Comparison of ENCODE assay signal across 9 mouse cellular contexts in the genomic region with DNA sequence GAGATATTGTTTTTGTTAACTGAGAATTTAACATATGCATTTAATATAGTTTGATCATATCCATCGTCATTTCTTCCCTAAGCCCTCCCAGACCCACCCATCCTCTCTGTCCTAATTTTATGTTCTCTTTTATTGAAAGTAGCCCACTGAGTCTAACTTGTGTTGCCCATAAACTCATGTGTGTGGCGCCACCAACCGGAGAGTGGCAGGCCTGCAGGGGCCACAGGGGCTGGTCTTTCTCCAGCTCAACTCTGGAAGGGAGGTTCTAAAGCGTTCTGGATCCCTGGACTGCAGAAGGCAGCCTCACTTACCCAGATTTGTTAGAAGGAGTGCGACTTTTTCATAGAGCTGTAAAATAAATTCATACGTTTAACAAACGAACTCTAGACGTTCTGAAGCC.
DNase-seq lines count a peak whose midpoint lies in the region; ATAC-seq and TF ChIP-seq lines count a peak whose summit lies in the region.
"Had no signal": no experiment of that assay in that cellular context is flagged by ENCODE, and none has a peak within 500 bp of the region (broad histone marks: within the 10 kb centered on the region; RNA-seq: fewer than 3 reads in every experiment).

No protein-coding gene starts in this region.

- WGBS in hindbrain, embryonic 10.5 days, result 29% methylated on average over 8 of the region's 8 CpGs
- 34% methylated on average over 8 of the region's 8 CpGs for WGBS in hindbrain, embryonic 14.5 days
- WGBS in lung, embryonic 14.5 days, result 22% methylated on average over 8 of the region's 8 CpGs

- H3K9me3 ChIP-seq in hindbrain, embryonic 10.5 days, result no peaks in the 10 kb centered on the region
- H3K9me3 ChIP-seq in hindbrain, embryonic 14.5 days (ENCODE audit: control insufficient read depth, low read length), result no peaks in the 10 kb centered on the region
- no peaks in the 10 kb centered on the region for H3K9me3 ChIP-seq in MEL (replicated peaks; ENCODE audit: insufficient read depth, low read length)
- H3K9me3 ChIP-seq in lung, embryonic 14.5 days (ENCODE audit: low read depth, low read length), result no peaks in the 10 kb centered on the region
- H3K9me3 ChIP-seq: hindbrain, embryonic 15.5 days had no signal

- TF ChIP-seq EP300 in MEL (IDR thresholded peaks at IDR 0.05; ENCODE audit: low read depth in 1 of 2, low read length in 2 of 2), result no peak

- peak; percentile 14 for TF ChIP-seq RAD21 in MEL (IDR thresholded peaks at IDR 0.05; ENCODE audit: low read depth, low read length)

- no peaks in the 10 kb centered on the region for H3K79me2 ChIP-seq in MEL (ENCODE audit: control insufficient read depth, insufficient read depth, low read length, poor library complexity)

- H3K36me3 ChIP-seq in hindbrain, embryonic 10.5 days, result no peaks in the 10 kb centered on the region
- no peaks in the 10 kb centered on the region for H3K36me3 ChIP-seq in hindbrain, embryonic 14.5 days (replicated peaks; ENCODE audit: control insufficient read depth, insufficient read depth)
- H3K36me3 ChIP-seq in MEL (ENCODE audit: control insufficient read depth in 1 of 2, insufficient read depth in 2 of 2, low read length in 2 of 2), result no peaks in the 10 kb centered on the region
- H3K36me3 ChIP-seq in lung, embryonic 14.5 days (ENCODE audit: insufficient read depth), result no peaks in the 10 kb centered on the region
- H3K36me3 ChIP-seq: hindbrain, embryonic 15.5 days had no signal

- no peak for TF ChIP-seq POLR2A in MEL (IDR thresholded peaks at IDR 0.05; ENCODE audit: control insufficient read depth in 1 of 2, insufficient read depth in 1 of 2, low read depth in 1 of 2, low read length in 2 of 2, poor library complexity in 1 of 2)
- TF ChIP-seq POLR2A in embryonic fibroblast, embryonic 13.5 days (IDR thresholded peaks at IDR 0.05; ENCODE audit: low read depth, low read length), result no peak

- peak in 2 of 3 experiments; percentile 25 to 51; a peak in 4 of 6 replicates for TF ChIP-seq CTCF in MEL (IDR thresholded peaks at IDR 0.05 in 2 of 3, conservative IDR thresholded peaks at IDR 0.05 in 1 of 3; ENCODE audit: control insufficient read depth in 1 of 3, insufficient read depth in 1 of 3, low read depth in 2 of 3, low read length in 3 of 3, poor library complexity in 1 of 3, severe bottlenecking in 1 of 3)
- peak; percentile 41; the same call in 1 of the 2 replicates for TF ChIP-seq CTCF in embryonic fibroblast, embryonic 13.5 days (IDR thresholded peaks at IDR 0.05; ENCODE audit: borderline replicate concordance, insufficient read depth, low read length)
- peak; percentile 46 for TF ChIP-seq CTCF in lung, embryonic 14.5 days (IDR thresholded peaks at IDR 0.05; ENCODE audit: low read depth)

- H3K4me2 ChIP-seq in hindbrain, embryonic 14.5 days (replicated peaks), result no peak overlapping the region
- no peak overlapping the region for H3K4me2 ChIP-seq in lung, embryonic 14.5 days
- H3K4me2 ChIP-seq: hindbrain, embryonic 15.5 days had no signal

- H3K27ac ChIP-seq in hindbrain, embryonic 10.5 days, result no peak overlapping the region
- no peak overlapping the region for H3K27ac ChIP-seq in hindbrain, embryonic 14.5 days
- H3K27ac ChIP-seq in MEL (ENCODE audit: control insufficient read depth, low read depth, low read length), result no peak overlapping the region
- H3K27ac ChIP-seq in embryonic fibroblast, embryonic 13.5 days (ENCODE audit: insufficient read depth, low read length), result no peak overlapping the region
- H3K27ac ChIP-seq in lung, embryonic 14.5 days (ENCODE audit: low read depth), result no peak overlapping the region
- H3K27ac ChIP-seq: hindbrain, embryonic 15.5 days had no signal

- no peak overlapping the region for H3K9ac ChIP-seq in hindbrain, embryonic 14.5 days
- no peak overlapping the region for H3K9ac ChIP-seq in MEL (ENCODE audit: control insufficient read depth, low read depth, low read length, poor library complexity, severe bottlenecking)
- no peak overlapping the region for H3K9ac ChIP-seq in lung, embryonic 14.5 days
- H3K9ac ChIP-seq: hindbrain, embryonic 15.5 days had no signal

- ATAC-seq in hindbrain, embryonic 14.5 days (ENCODE audit: low FRiP score), result no peak
- no peak for ATAC-seq in lung, embryonic 14.5 days (ENCODE audit: insufficient read depth)

- H3K4me3 ChIP-seq in hindbrain, embryonic 10.5 days, result no peak overlapping the region
- H3K4me3 ChIP-seq in hindbrain, embryonic 14.5 days (replicated peaks; ENCODE audit: low read length), result no peak overlapping the region
- no peak overlapping the region for H3K4me3 ChIP-seq in MEL (ENCODE audit: control insufficient read depth in 1 of 2, insufficient read depth in 1 of 2, low read depth in 2 of 2, low read length in 2 of 2)
- no peak overlapping the region for H3K4me3 ChIP-seq in embryonic fibroblast, embryonic 13.5 days (ENCODE audit: insufficient read depth, low read length)
- H3K4me3 ChIP-seq in lung, embryonic 14.5 days (ENCODE audit: low read depth, low read length), result no peak overlapping the region
- H3K4me3 ChIP-seq: hindbrain, embryonic 15.5 days had no signal

- no peaks in the 10 kb centered on the region for H3K4me1 ChIP-seq in hindbrain, embryonic 10.5 days (replicated peaks)
- no peaks in the 10 kb centered on the region for H3K4me1 ChIP-seq in hindbrain, embryonic 14.5 days (replicated peaks; ENCODE audit: control insufficient read depth, insufficient read depth, low read length)
- no peaks in the 10 kb centered on the region for H3K4me1 ChIP-seq in MEL (ENCODE audit: control insufficient read depth in 1 of 2, insufficient read depth in 2 of 2, low read length in 2 of 2)
- no peaks in the 10 kb centered on the region for H3K4me1 ChIP-seq in embryonic fibroblast, embryonic 13.5 days (ENCODE audit: control insufficient read depth, insufficient read depth, low read length)
- no peaks in the 10 kb centered on the region for H3K4me1 ChIP-seq in lung, embryonic 14.5 days (ENCODE audit: insufficient read depth)
- H3K4me1 ChIP-seq: hindbrain, embryonic 15.5 days had no signal

- H3K27me3 ChIP-seq in hindbrain, embryonic 10.5 days (ENCODE audit: insufficient read depth, poor library complexity, severe bottlenecking), result no peaks in the 10 kb centered on the region
- H3K27me3 ChIP-seq in hindbrain, embryonic 14.5 days (ENCODE audit: control insufficient read depth, insufficient read depth, low read length), result no peaks in the 10 kb centered on the region
- no peaks in the 10 kb centered on the region for H3K27me3 ChIP-seq in MEL (ENCODE audit: control insufficient read depth in 1 of 2, insufficient read depth in 2 of 2, low read length in 2 of 2)
- no peaks in the 10 kb centered on the region for H3K27me3 ChIP-seq in lung, embryonic 14.5 days (ENCODE audit: insufficient read depth, low read length)
- H3K27me3 ChIP-seq: hindbrain, embryonic 15.5 days had no signal

- DNase-seq in hindbrain, embryonic 10.5 days (ENCODE audit: low spot score), result peak; percentile 31
- DNase-seq in hindbrain, embryonic 14.5 days (ENCODE audit: low spot score), result no peak
- peak; percentile 7 for DNase-seq in 3134 (ENCODE audit: extremely low read depth, insufficient read length, low spot score)
- no peak for DNase-seq in MEL (ENCODE audit: low read depth, low spot score)
- DNase-seq in lung, embryonic 14.5 days, result peak; percentile 39
- DNase-seq in cerebellum, adult 11 months, result no peak
- no peak for DNase-seq in thymus, postnatal 25 days

TF ChIP-seq in MEL, 35 proteins besides CTCF, POLR2A, EP300 and RAD21:
- TF ChIP-seq MYC (IDR thresholded peaks at IDR 0.05; ENCODE audit: low read depth, low read length), result no peak
- TF ChIP-seq SMC3 (IDR thresholded peaks at IDR 0.05; ENCODE audit: low read depth, low read length), result peak; percentile 23; the same call in 1 of the 2 replicates

Comparison
In these comparisons a context has a peak if more than half of its experiments do, and no peak if none do; other contexts are left out.
1. DNase-seq: peak in hindbrain, embryonic 10.5 days (single experiment), 3134 (single experiment) and lung, embryonic 14.5 days (single experiment); none in hindbrain, embryonic 14.5 days (single experiment), MEL (single experiment), cerebellum, adult 11 months (single experiment) and thymus, postnatal 25 days (single experiment).
2. Peak in every context shown above with its lines, with median percentiles within 50 percentile points of each other: CTCF ChIP-seq.